Mouse (Mus musculus): Measurements from ENCODE around the gene Cdc37l1.

Cdc37l1 gene

GRCm38 (mm10) chr19:29009046-29009445, 18.9 kb downstream of the Cdc37l1 start:
- peak; percentile 4 for DNase-seq

- DNase-seq, result no peak
These were observed 21.3 kb downstream of the Cdc37l1 start for GRCm38 (mm10) chr19:29011355-29011990.

- peak; percentile 52 for DNase-seq
These were observed 24.4 kb downstream of the Cdc37l1 start for GRCm38 (mm10) chr19:29014466-29015055.

DNA sequence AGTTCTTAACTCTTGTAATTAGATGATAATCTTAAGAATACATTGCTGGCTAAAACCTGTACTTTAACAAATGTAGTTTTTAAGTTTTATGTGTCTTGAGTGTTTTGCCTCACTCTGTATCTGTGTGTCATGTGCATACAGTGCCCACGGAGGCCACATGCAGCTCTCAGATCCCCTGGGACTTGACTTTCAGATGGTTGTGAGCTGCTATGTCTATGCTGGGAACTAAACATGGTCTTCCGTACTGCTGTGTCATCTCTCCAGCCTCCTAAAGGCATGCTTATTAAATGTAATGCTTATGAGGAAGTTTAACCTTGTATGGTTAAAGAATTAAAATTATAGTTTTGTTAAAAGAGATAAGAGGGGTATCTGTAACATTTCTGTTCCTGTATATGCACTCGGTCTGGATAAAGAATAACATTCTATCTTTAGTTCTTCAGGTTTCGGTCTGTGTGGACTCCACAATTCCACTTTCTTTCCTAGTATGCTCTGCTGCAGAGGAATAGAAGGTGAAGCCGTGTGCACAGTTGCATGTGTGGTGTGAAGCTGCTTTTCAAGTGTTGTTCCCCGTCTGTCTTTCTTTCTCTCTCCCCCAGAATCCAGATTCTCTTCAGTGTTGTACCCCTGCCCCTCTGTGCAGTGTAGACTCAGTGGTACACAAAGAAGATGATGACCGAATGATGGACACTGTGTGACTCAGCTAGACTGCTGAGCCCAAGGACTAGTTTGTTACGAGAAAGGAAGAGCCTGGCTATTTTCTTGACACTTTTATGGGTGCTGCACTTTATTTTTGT, 25.5 kb downstream of the Cdc37l1 start:
- no peak for DNase-seq

GRCm38 (mm10) chr19:29016204-29016765, 26.1 kb downstream of the Cdc37l1 start:
- no peak for DNase-seq

DNA sequence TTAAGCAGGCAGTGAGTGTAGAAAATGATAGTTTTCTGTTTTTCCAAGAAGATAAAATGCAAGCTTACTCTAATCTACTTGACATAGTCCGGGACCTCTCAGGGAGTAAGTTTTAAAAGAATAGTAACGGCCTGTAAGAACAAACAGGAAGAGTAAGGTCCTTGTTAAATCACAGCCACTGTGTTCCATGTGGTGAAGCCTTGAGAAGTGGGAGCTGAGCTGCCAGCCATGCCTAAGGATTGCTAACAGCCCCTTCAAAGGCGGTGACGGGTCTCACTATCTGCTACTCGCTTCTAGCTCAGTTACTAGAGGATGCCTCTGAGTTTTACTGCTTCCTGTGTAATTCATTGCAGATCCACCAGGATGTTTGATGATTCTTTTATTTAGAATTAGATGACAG, 26.6 kb downstream of the Cdc37l1 start:
- no peak for DNase-seq

DNA sequence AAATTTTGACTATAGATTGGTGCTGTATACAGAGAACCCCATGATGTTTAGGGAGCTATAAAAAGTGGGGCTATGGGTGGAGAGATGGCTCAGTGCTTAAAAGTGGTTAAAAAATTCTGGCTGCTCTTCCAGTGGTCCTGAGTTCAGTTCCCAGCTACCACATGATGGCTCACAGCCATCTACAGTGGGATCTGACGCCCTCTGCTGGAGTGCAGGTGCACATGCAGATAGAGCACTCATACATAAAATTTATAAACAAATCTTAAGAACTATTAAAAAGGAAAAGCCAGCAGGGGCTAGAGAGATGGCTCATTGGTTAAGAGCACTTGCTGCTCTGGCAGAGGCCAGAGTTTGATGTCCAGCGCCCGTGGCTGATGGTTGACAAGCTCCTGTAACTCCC, 29.5 kb downstream of the Cdc37l1 start:
- DNase-seq, result no peak

- no peak for DNase-seq
These were observed 31.7 kb downstream of the Cdc37l1 start for GRCm38 (mm10) chr19:29021754-29022345.

DNA sequence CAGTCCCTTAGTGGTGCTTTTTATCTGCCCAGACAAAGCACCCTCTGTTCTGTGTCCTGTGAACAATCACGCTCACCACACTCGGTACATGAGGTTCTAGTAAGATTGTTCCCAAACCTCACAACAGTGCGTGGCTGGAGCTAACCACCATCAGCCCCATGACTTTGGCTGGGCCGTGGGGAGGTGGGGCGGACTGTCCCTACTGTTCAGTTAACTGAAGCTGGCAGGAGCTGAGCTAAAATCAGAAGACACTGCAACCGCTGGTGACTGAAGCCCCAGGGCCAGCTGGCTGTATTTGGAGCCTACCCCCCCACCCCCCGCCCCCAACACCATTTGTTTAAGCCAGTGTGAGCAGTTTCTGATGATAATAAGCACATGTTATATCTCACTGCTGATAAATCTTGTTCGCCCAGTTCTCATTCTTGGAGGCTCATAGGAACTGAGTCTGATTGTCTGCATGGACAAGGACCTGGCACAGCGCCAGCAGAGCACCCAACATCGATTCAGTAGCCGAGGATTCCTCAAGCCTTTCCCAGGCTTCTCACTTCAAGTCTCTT, 34.3 kb downstream of the Cdc37l1 start:
- peak; percentile 51 for DNase-seq

GRCm38 (mm10) chr19:29031788-29032187, 41.6 kb downstream of the Cdc37l1 start:
- DNase-seq, result no peak

DNA sequence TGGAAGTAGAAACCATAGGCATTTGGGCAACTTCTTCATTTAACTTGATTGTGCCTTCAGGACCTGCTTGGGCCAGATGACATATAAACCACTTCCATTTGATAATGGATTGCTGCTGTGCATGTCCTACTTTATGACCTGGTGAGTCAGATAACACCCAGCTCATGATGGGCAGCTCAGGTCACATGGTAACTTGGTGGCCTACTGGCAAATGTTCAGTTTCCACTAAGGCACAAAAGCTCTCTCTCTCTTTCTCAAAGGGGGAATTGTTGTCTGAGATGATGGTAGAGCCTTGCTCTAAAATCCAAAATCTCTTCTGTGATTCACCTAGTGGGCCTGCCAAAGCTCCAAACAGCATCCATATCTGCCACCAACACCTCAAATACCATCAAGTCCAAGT, 42.5 kb downstream of the Cdc37l1 start:
- no peak for DNase-seq

DNA sequence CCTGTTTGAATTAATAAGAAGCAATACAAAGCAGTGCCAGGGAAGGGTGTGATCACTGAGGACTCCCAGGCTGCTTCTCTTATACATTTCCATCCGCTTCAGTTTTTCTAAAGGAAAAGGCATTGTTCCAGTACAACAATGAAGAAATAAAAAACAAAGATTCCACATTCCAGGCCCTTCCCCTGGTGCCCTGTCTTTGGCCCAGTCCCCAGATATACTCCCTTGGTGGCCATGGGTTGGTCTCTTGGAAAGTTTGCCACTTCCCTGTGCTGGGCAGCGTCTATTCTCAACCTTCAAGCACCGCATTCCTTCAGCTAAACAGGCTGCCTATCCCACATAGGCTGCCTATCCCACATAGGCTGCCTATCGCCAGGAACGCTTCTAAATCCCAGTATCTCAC, 46.9 kb downstream of the Cdc37l1 start:
- DNase-seq, result no peak

DNA sequence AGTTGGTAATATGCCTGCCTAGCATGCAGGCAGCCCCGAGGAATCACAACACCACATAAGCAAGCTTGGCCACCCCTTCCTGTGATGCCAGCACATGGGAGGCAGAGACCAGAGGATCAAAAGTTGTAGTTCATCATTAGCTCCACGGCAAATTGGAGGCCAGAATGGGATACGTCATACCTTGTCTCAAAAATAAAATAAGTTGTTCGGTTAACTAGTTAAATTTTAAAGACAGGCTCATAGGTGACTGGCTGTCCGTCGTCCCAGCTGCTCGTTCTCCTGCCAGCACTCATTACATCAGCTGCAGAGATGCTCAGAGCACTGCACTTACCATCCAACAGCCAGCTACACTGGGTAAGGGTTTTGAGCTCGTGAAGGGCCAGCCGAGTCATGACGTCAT, 47.4 kb downstream of the Cdc37l1 start:
- DNase-seq, result no peak

GRCm38 (mm10) chr19:29039334-29039733, 49.2 kb downstream of the Cdc37l1 start:
- DNase-seq, result no peak

DNA sequence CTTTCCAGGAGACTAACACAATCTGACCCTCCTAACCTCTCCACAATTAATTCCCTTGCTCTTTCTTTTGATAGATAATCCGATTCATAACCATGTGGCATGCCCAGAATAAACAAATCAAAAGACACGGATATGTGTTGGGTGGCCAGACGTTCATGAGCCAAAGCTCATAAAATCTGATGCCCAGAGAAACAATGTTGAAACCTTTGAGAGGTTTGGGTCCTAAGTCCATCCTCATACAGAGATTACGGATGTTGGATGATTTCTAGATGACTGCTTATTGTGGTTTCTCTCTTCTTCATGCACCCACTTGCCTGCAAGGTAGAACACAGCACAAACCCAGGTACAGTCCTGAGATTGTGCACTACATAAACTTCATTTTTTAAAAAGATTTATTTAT, 50.1 kb downstream of the Cdc37l1 start:
- DNase-seq, result no peak

GRCm38 (mm10) chr19:29042143-29042542, 52.0 kb downstream of the Cdc37l1 start:
- DNase-seq, result no peak

GRCm38 (mm10) chr19:29042647-29043046, 52.5 kb downstream of the Cdc37l1 start:
- no peak for DNase-seq

GRCm38 (mm10) chr19:29044353-29044768, 54.2 kb downstream of the Cdc37l1 start:
- no peak for DNase-seq

DNA sequence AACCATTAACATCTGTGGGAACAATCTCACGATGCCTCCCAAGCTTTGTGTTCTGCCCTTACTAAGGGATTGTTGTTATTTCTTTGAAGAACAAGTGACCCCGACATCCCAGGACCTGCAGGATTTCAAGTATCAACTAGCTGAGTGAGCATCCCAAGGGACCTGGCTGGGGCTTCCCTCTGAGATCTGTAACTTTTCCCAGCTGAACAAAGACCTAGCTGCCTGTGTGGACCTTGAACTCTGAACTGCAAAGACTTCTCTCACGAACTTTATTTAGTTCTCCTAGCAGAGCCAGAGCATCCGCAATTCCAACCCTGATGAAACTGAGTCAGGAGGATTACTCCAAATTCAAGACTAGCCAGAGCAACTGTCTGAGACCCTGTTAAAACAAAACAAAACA, 55.2 kb downstream of the Cdc37l1 start:
- no peak for DNase-seq

DNA sequence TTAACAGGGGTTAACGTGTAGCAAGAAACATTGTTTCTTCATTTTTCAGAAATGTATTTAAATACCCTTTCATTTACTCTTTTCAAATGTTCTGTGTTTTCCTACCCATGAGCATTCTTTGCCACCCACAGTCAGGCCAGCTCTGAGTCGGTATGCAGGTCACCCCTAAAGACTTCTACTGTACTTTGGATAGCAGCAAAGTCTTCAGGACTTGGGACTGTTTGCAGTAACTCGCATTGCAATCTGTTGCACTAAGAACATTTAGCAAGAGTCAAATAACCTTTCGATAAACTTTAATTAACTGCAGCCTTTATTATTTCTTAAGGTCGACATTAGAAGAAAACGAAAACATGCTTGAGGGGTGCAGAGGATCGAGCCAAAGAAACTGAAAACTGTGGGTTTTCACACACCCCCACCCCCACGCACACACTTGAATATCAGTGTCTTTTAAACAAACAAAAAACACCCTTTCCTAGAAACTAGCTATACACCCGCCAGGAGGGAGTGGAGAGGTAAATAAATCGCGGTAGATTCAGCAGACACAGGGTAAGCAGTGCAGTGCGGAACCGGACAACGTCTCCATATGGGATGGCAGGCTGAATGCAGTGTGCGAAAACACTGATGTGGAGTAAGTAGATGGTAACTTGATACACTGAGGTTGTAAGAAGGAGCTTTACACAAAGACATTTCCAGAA, 56.0 kb downstream of the Cdc37l1 start:
- DNase-seq, result no peak

- DNase-seq, result no peak
These were observed 56.8 kb downstream of the Cdc37l1 start for GRCm38 (mm10) chr19:29046961-29047333.
